Mouse (Mus musculus) embryonic facial prominence, embryonic 12.5 days (tissue): ENCODE results near the gene Mlxipl. TPM values are rescaled to one million over a fixed set of nuclear protein-coding genes. Genes with fewer than 3 reads are reported as not detected.

Source experiments
- ATAC-seq: fragments of 200-750 bp; cut with Nextera tagmentation; 2 replicates; pipeline ENCODE4 v1.8.0; 2017; ENCODE audit not compliant: insufficient number of reproducible peaks, insufficient read depth, low FRiP score, low TSS enrichment
- H3K27ac ChIP-seq: fragments of 300-500 bp; sonication (generic); 2 replicates; pipeline ENCODE4 v1.5.1; 2016; ENCODE audit warnings: mild to moderate bottlenecking
- H3K27me3 ChIP-seq: fragments of 300-500 bp; sonication (generic); 2 replicates; pipeline ENCODE4 v1.6.1; 2016; ENCODE audit warnings: mild to moderate bottlenecking, moderate library complexity
- H3K36me3 ChIP-seq: fragments of 300-500 bp; sonication (generic); 2 replicates; pipeline ENCODE4 v1.6.1; 2016; ENCODE audit warnings: mild to moderate bottlenecking
- H3K4me1 ChIP-seq: fragments of 300-500 bp; sonication (generic); 2 replicates; pipeline ENCODE4 v1.6.1; 2016
- H3K4me2 ChIP-seq: fragments of 300-500 bp; sonication (generic); replicated peaks from 2 replicates; pipeline ENCODE4 v1.6.1; 2016; ENCODE audit warnings: mild to moderate bottlenecking, moderate library complexity
- H3K4me3 ChIP-seq: fragments of 300-500 bp; sonication (generic); 2 replicates; pipeline ENCODE4 v1.5.1; 2016; ENCODE audit warnings: mild to moderate bottlenecking
- H3K9ac ChIP-seq: fragments of 300-500 bp; sonication (generic); 2 replicates; pipeline ENCODE4 v1.6.1; 2016; ENCODE audit warnings: mild to moderate bottlenecking, moderate library complexity
- H3K9me3 ChIP-seq: fragments of 300-500 bp; sonication (generic); 2 replicates; pipeline ENCODE4 v1.6.1; 2016; ENCODE audit warnings: mild to moderate bottlenecking, moderate library complexity
- WGBS: fragments of 180-500 bp; shearing (Covaris S2); methylation state at CpG from one replicate; pipeline ENCODE4 v1.1.7; 2016; 5-methylcytosine and 5-hydroxymethylcytosine counted together
- polyA plus RNA-seq: library from polyadenylated mRNA; unstranded; fragments of >200 nt; fragmentation: Nextera tagmentation; extraction: Ambion mirVana; gene quantifications from 2 replicates; pipeline ENCODE4 v1.2.1, GENCODE M21; 2016

Gene Mlxipl
- polyA plus RNA-seq, 1 experiment from 2014 or later = 3.3 TPM

DNA sequence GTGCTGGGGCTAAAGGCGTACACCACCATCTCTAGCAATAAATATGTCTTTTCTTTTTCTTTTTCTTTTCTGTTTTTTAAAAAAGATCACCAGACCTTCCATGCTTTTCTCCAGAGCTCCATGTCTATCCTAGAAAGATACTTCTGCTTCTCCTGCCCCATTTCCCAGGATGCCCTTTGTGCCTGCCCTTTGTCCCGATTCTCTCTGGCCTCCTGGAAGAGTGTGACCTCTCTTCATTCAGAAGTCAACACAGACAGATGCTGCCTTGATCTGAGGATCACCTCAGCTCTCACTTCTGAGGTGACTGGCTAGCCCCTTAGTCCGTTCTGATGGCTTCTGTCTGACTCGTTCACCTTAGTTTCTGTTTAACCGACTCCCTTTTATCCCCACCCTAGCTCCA lies 9.2 kb upstream of the Mlxipl start:
- Histone ChIP-seq H3K27ac (no peak overlapping the region), H3K9ac (no peak overlapping the region), H3K4me3 (no peak overlapping the region), H3K4me1 (peaks cover 12% of the 10 kb centered on the region), H3K4me2 (no peak overlapping the region), H3K27me3 (no peaks in the 10 kb centered on the region), H3K9me3 (no peaks in the 10 kb centered on the region), H3K36me3 (peaks cover 4% of the 10 kb centered on the region; the same call in 1 of the 2 replicates)
- 88% methylated on average over 5 of the region's 5 CpGs for WGBS
- no peak for ATAC-seq

- ATAC-seq = no peak
- H3K27ac ChIP-seq = no peak overlapping the region
- peaks cover 30% of the 10 kb centered on the region for H3K27me3 ChIP-seq
- H3K4me2 ChIP-seq = no peak overlapping the region
- no peaks in the 10 kb centered on the region for H3K36me3 ChIP-seq
- no peak overlapping the region for H3K9ac ChIP-seq
- WGBS = 21% methylated on average over 4 of the region's 4 CpGs
- H3K4me1 ChIP-seq = 0 out of 2 replicates have a peak, but pooled peaks cover 14% of the 10 kb centered on the region
- H3K4me3 ChIP-seq = no peak overlapping the region
- H3K9me3 ChIP-seq = no peaks in the 10 kb centered on the region
Observed at GRCm38 (mm10) chr5:135086871-135087270, 2.8 kb upstream of the Mlxipl start.

- Histone ChIP-seq H3K9ac (no peak overlapping the region), H3K27me3 (peaks cover 11% of the 10 kb centered on the region), H3K4me2 (no peak overlapping the region), H3K9me3 (no peaks in the 10 kb centered on the region), H3K27ac (no peak overlapping the region), H3K36me3 (no peaks in the 10 kb centered on the region), H3K4me1 (no peaks in the 10 kb centered on the region), H3K4me3 (no peak overlapping the region)
- 63% methylated on average over 1 of the region's 1 CpGs for WGBS
- no peak for ATAC-seq
Observed at GRCm38 (mm10) chr5:135100981-135101380, 11.3 kb downstream of the Mlxipl start.

GRCm38 (mm10) chr5:135103999-135104660 lies 14.4 kb downstream of the Mlxipl start:
- Histone ChIP-seq H3K27ac (no peak overlapping the region), H3K4me1 (peaks cover 13% of the 10 kb centered on the region), H3K4me3 (no peak overlapping the region), H3K9ac (no peak overlapping the region), H3K9me3 (no peaks in the 10 kb centered on the region), H3K4me2 (no peak overlapping the region), H3K36me3 (no peaks in the 10 kb centered on the region), H3K27me3 (peaks cover 39% of the 10 kb centered on the region)
- WGBS = 63% methylated on average over 11 of the region's 11 CpGs
- ATAC-seq = no peak

DNA sequence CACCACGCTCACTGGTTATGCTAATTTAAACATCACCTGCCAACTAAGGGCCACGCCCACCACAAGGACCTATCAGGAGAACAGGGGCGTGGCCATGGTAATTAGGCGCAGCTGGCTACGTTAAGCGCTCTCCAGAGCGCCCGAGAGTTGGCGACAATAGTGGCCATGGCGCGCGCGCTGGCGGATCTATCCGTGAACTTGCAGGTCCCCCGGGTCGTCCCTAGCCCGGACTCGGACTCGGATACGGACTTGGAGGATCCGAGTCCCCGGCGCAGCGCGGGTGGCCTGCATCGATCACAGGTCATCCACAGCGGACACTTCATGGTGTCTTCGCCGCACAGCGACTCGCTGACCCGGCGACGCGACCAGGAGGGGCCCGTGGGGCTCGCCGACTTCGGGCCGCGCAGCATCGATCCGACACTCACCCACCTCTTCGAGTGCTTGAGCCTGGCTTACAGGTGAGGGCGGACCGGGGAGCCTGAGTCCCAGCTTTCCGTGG lies 17.1 kb downstream of the Mlxipl start:
- Histone ChIP-seq H3K36me3 (no peaks in the 10 kb centered on the region), H3K27ac (no peak overlapping the region), H3K27me3 (peaks cover 43% of the 10 kb centered on the region), H3K4me3 (peak overlapping the region; percentile 53), H3K4me2 (peak overlapping the region; percentile 95), H3K4me1 (peaks cover 13% of the 10 kb centered on the region), H3K9me3 (no peaks in the 10 kb centered on the region), H3K9ac (peak overlapping the region; percentile 55; the same call in 1 of the 2 replicates)
- peak; percentile 59 for ATAC-seq
- under 1% methylated on average over 48 of the region's 48 CpGs for WGBS

- H3K4me2 ChIP-seq = peak overlapping the region; percentile 95
- no peak overlapping the region for H3K27ac ChIP-seq
- H3K4me1 ChIP-seq = peaks cover 13% of the 10 kb centered on the region
- H3K4me3 ChIP-seq = peak overlapping the region; percentile 53
- peaks cover 43% of the 10 kb centered on the region for H3K27me3 ChIP-seq
- 6% methylated on average over 40 of the region's 40 CpGs for WGBS
- H3K9me3 ChIP-seq = no peaks in the 10 kb centered on the region
- 0 out of 2 replicates have a peak, but pooled peaks have one; percentile 23 for ATAC-seq
- H3K9ac ChIP-seq = no peak overlapping the region
- no peaks in the 10 kb centered on the region for H3K36me3 ChIP-seq
Observed at GRCm38 (mm10) chr5:135107521-135108501, 18.1 kb downstream of the Mlxipl start.

- H3K9ac ChIP-seq = no peak overlapping the region
- no peak for ATAC-seq
- H3K9me3 ChIP-seq = no peaks in the 10 kb centered on the region
- no peak overlapping the region for H3K27ac ChIP-seq
- peaks cover 13% of the 10 kb centered on the region for H3K4me1 ChIP-seq
- no peak overlapping the region for H3K4me3 ChIP-seq
- H3K4me2 ChIP-seq = no peak overlapping the region
- H3K36me3 ChIP-seq = no peaks in the 10 kb centered on the region
- WGBS = 54% methylated on average over 6 of the region's 6 CpGs
- H3K27me3 ChIP-seq = peaks cover 46% of the 10 kb centered on the region
Observed at GRCm38 (mm10) chr5:135109017-135109416, 19.3 kb downstream of the Mlxipl start.

- no peaks in the 10 kb centered on the region for H3K9me3 ChIP-seq
- no peak overlapping the region for H3K9ac ChIP-seq
- no peak overlapping the region for H3K4me2 ChIP-seq
- H3K4me3 ChIP-seq = no peak overlapping the region
- ATAC-seq = no peak
- 88% methylated on average over 3 of the region's 3 CpGs for WGBS
- no peaks in the 10 kb centered on the region for H3K36me3 ChIP-seq
- H3K27ac ChIP-seq = no peak overlapping the region
- H3K4me1 ChIP-seq = peaks cover 13% of the 10 kb centered on the region
- H3K27me3 ChIP-seq = peaks cover 46% of the 10 kb centered on the region
Observed at GRCm38 (mm10) chr5:135109426-135109825, 19.7 kb downstream of the Mlxipl start.

- Histone ChIP-seq H3K36me3 (no peaks in the 10 kb centered on the region), H3K9ac (no peak overlapping the region), H3K4me2 (no peak overlapping the region), H3K4me1 (peaks cover 13% of the 10 kb centered on the region), H3K27me3 (peaks cover 43% of the 10 kb centered on the region), H3K4me3 (no peak overlapping the region), H3K27ac (no peak overlapping the region), H3K9me3 (no peaks in the 10 kb centered on the region)
- ATAC-seq = no peak
- WGBS = 70% methylated on average over 6 of the region's 6 CpGs
Observed at GRCm38 (mm10) chr5:135109976-135110375, 20.3 kb downstream of the Mlxipl start.

DNA sequence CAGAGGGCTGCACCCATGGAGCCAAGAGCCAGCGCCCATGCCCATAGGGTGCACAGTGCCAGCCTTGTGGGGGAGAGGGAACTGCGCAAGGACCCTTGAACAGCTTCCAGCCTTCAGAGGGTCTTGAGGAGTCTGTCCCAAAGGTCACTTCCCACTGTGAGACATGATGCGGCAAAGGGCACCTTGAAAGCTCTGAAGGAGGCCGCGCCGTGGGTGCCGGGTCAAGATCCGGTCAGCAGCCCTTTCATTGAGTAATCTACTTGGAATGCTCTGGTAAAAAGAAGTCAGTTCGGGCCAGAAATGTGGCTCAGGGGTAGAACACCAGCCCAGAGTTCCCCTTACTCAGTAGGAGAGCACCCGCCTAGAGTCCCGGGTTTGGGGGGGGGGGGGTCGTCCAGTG lies 24.1 kb downstream of the Mlxipl start:
- ATAC-seq = no peak
- Histone ChIP-seq H3K4me3 (no peak overlapping the region), H3K9me3 (no peaks in the 10 kb centered on the region), H3K9ac (no peak overlapping the region), H3K4me1 (no peaks in the 10 kb centered on the region), H3K27ac (no peak overlapping the region), H3K27me3 (peaks cover 10% of the 10 kb centered on the region; the same call in 1 of the 2 replicates), H3K4me2 (no peak overlapping the region), H3K36me3 (no peaks in the 10 kb centered on the region)
- 89% methylated on average over 12 of the region's 12 CpGs for WGBS

- no peak for ATAC-seq
- no peaks in the 10 kb centered on the region for H3K4me1 ChIP-seq
- H3K27me3 ChIP-seq = 0 out of 2 replicates have a peak, but pooled peaks cover 3% of the 10 kb centered on the region
- H3K9ac ChIP-seq = no peak overlapping the region
- H3K4me3 ChIP-seq = no peak overlapping the region
- H3K27ac ChIP-seq = no peak overlapping the region
- no peak overlapping the region for H3K4me2 ChIP-seq
- 90% methylated on average over 8 of the region's 8 CpGs for WGBS
- H3K9me3 ChIP-seq = no peaks in the 10 kb centered on the region
- H3K36me3 ChIP-seq = no peaks in the 10 kb centered on the region
Observed at GRCm38 (mm10) chr5:135115241-135115640, 25.6 kb downstream of the Mlxipl start.
